8 mouse cellular contexts compared by ENCODE assay signal in genomic region chr1:104768371-104769249, GRCm38 (mm10). TPM values are rescaled to one million over a fixed set of nuclear protein-coding genes. Genes with fewer than 3 reads are reported as not detected.
DNase-seq lines count a peak whose midpoint lies in the region; ATAC-seq lines count a peak whose summit lies in the region.

Gene Cdh20 (plus strand): TSS chr1:104768529.

- peaks cover 10% of the 10 kb centered on the region for H3K27me3 ChIP-seq in lung, embryonic 16.5 days (ENCODE audit: control insufficient read depth, insufficient read depth, low read depth, low read length)
- no peaks in the 10 kb centered on the region for H3K27me3 ChIP-seq in midbrain, embryonic 16.5 days (ENCODE audit: control insufficient read depth, insufficient read depth, low read depth, low read length)

- peak; percentile 66 for ATAC-seq in lung, embryonic 16.5 days (ENCODE audit: low read depth)
- ATAC-seq in midbrain, embryonic 16.5 days, result peak; percentile 85

- peak within 1 kb of the TSS; percentile 76 for H3K4me2 ChIP-seq in lung, embryonic 16.5 days (ENCODE audit: low read depth, low read length)
- H3K4me2 ChIP-seq in midbrain, embryonic 16.5 days (ENCODE audit: low read length), result peak within 1 kb of the TSS; percentile 99

- no peak within 1 kb of the TSS for H3K27ac ChIP-seq in lung, embryonic 16.5 days (ENCODE audit: low read length)
- peak within 1 kb of the TSS; percentile 23; the same call in 1 of the 2 replicates for H3K27ac ChIP-seq in midbrain, embryonic 16.5 days (ENCODE audit: low read length)

- no peak for DNase-seq in lung, postnatal 36 days
- peak; percentile 50 to 52 for DNase-seq in cerebellum, postnatal 36 days
- DNase-seq in gastrocnemius, postnatal 25 days, result peak; percentile 7
- DNase-seq in layer of hippocampus, postnatal 25 days (ENCODE audit: extremely low spot score in 1 of 2, low spot score in 1 of 2), result peak; percentile 26 to 31
- DNase-seq in thymus, postnatal 0 days (ENCODE audit: low spot score), result no peak
- no peak for DNase-seq in spleen, adult 12 weeks (ENCODE audit: low spot score)

- no peaks in the 10 kb centered on the region for H3K36me3 ChIP-seq in lung, embryonic 16.5 days (ENCODE audit: control insufficient read depth, insufficient read depth, low read length)
- H3K36me3 ChIP-seq in midbrain, embryonic 16.5 days (ENCODE audit: control insufficient read depth, insufficient read depth, low read length), result no peaks in the 10 kb centered on the region

- peak within 1 kb of the TSS; percentile 49 for H3K4me3 ChIP-seq in lung, embryonic 16.5 days (ENCODE audit: low read length)
- peak within 1 kb of the TSS; percentile 65 for H3K4me3 ChIP-seq in midbrain, embryonic 16.5 days (ENCODE audit: low read depth, low read length)

- H3K9me3 ChIP-seq in lung, embryonic 16.5 days (ENCODE audit: control insufficient read depth, low read length), result no peaks in the 10 kb centered on the region
- no peaks in the 10 kb centered on the region for H3K9me3 ChIP-seq in midbrain, embryonic 16.5 days (replicated peaks; ENCODE audit: control insufficient read depth, low read length, poor library complexity, severe bottlenecking)

- peak within 1 kb of the TSS; percentile 56 for H3K9ac ChIP-seq in lung, embryonic 16.5 days (ENCODE audit: low read length)
- peak within 1 kb of the TSS; percentile 80 for H3K9ac ChIP-seq in midbrain, embryonic 16.5 days (ENCODE audit: low read depth, low read length)

- WGBS in lung, embryonic 16.5 days, result under 1% methylated on average over 46 of the region's 46 CpGs
- under 1% methylated on average over 46 of the region's 46 CpGs for WGBS in midbrain, embryonic 16.5 days

- H3K4me1 ChIP-seq in lung, embryonic 16.5 days (replicated peaks; ENCODE audit: control insufficient read depth, insufficient read depth, low read length), result peaks cover 10% of the 10 kb centered on the region; the same call in 1 of the 2 replicates
- H3K4me1 ChIP-seq in midbrain, embryonic 16.5 days (ENCODE audit: control insufficient read depth, insufficient read depth, low read length), result peaks cover 8% of the 10 kb centered on the region

RNA-seq across cellular contexts. Expression of gene Cdh20, which starts in this region (rescaled TPM):
- 0.16 and 0.25 TPM in 2 replicates for polyA plus RNA-seq in lung, embryonic 16.5 days (2015; fragmentation: Nextera tagmentation; extraction: Ambion mirVana)
- total RNA-seq in gastrocnemius, postnatal 25 days (2021), result under 1 TPM in 1 of 2 experiments, not detected in 1; 0.08 TPM
- 10 to 100 TPM; 13.5 to 15.2 TPM for total RNA-seq in layer of hippocampus, postnatal 25 days (2021)
- 2.9 and 4.1 TPM in 2 replicates for polyA plus RNA-seq in midbrain, embryonic 16.5 days (2015; fragmentation: Nextera tagmentation; extraction: Ambion mirVana)
- not detected in 2 replicates for polyA plus RNA-seq in thymus, postnatal 0 days (2015; fragmentation: Nextera tagmentation; extraction: Ambion mirVana)

Comparison
In these comparisons a context has a peak if more than half of its experiments do, and no peak if none do; other contexts are left out.
1. RNA of gene Cdh20 (total RNA-seq): 13.5 to 15.2 TPM in layer of hippocampus, postnatal 25 days; 0.08 TPM in gastrocnemius, postnatal 25 days; every median in the first group is over 10 times any median in the second.
2. Peak in ATAC-seq, H3K4me3 ChIP-seq, H3K9ac ChIP-seq and H3K4me2 ChIP-seq in lung, embryonic 16.5 days; RNA of the gene not detected or under 1 TPM.
3. Peak in DNase-seq in gastrocnemius, postnatal 25 days; RNA of the gene not detected or under 1 TPM.
4. DNase-seq: peak in cerebellum, postnatal 36 days (2 of 2) and layer of hippocampus, postnatal 25 days (2 of 2); none in lung, postnatal 36 days (single experiment), thymus, postnatal 0 days (single experiment) and spleen, adult 12 weeks (single experiment).